Mouse (Mus musculus) ES-E14 (cell line): ENCODE measurements around the gene Cog5. TPM values are rescaled to one million over a fixed set of nuclear protein-coding genes. Genes with fewer than 3 reads are reported as not detected.
A peak's percentile ranks its signal among the peaks of the same experiment; 100 is the strongest.

Experiments used
- DNase-seq: peaks from one replicate; pipeline ENCODE4 v3.0.0-alpha.2; 2013; ENCODE audit warnings: low read depth, low spot score
- H3K27ac ChIP-seq: 2 replicates; pipeline ENCODE4 v1.5.1; 2012; ENCODE audit warnings: low read depth, mild to moderate bottlenecking, low read length, moderate library complexity, mixed read lengths; ENCODE audit not compliant: poor library complexity, insufficient read depth, severe bottlenecking
- H3K36me3 ChIP-seq: 2 replicates; pipeline ENCODE4 v1.6.1; 2012; ENCODE audit warnings: mild to moderate bottlenecking, low read length, moderate library complexity, mixed read lengths; ENCODE audit not compliant: control insufficient read depth, poor library complexity, insufficient read depth, severe bottlenecking
- H3K4me1 ChIP-seq, 2 experiments: fragments of 150-350 bp in 1 of 2; sonication (generic) in 1 of 2; 2 replicates each; pipeline ENCODE4 v1.6.1; 2012; ENCODE audit warnings: low read length in 2 of 2, mild to moderate bottlenecking in 1 of 2, mixed read lengths in 1 of 2; ENCODE audit not compliant: control insufficient read depth in 2 of 2, insufficient read depth in 2 of 2, poor library complexity in 1 of 2
- H3K4me3 ChIP-seq, 2 experiments: fragments of 150-350 bp in 1 of 2; sonication (generic) in 1 of 2; 2 replicates each; pipeline ENCODE4 v1.5.1; 2012; ENCODE audit warnings: low read length in 2 of 2, low read depth in 1 of 2, mild to moderate bottlenecking in 1 of 2, mixed read lengths in 1 of 2; ENCODE audit not compliant: insufficient read depth in 1 of 2, poor library complexity in 1 of 2, severe bottlenecking in 1 of 2
- H3K9ac ChIP-seq: 2 replicates; pipeline ENCODE4 v1.6.1; 2012; ENCODE audit warnings: low read depth, mild to moderate bottlenecking, low read length, mixed read lengths; ENCODE audit not compliant: poor library complexity, insufficient read depth, severe bottlenecking
- H3K9me3 ChIP-seq: fragments of 150-350 bp; sonication (generic); 2 replicates; pipeline ENCODE4 v1.6.1; 2012; ENCODE audit warnings: low read depth, mild to moderate bottlenecking, low read length; ENCODE audit not compliant: control insufficient read depth, insufficient read depth
- CHD2 ChIP-seq: IDR thresholded peaks from 2 replicates; pipeline ENCODE4 v1.6.1; 2014; ENCODE audit warnings: mild to moderate bottlenecking, low read depth, low read length, inconsistent platforms
- HCFC1 ChIP-seq: IDR thresholded peaks from 2 replicates; pipeline ENCODE4 v1.6.1; 2012; ENCODE audit warnings: low read length, inconsistent platforms, borderline replicate concordance; ENCODE audit not compliant: insufficient read depth
- MAFK ChIP-seq: IDR thresholded peaks from 2 replicates; pipeline ENCODE4 v1.6.1; 2014; ENCODE audit warnings: mild to moderate bottlenecking, low read depth, low read length, inconsistent platforms; ENCODE audit not compliant: insufficient read depth
- ZC3H11A ChIP-seq: IDR thresholded peaks from 2 replicates; pipeline ENCODE4 v1.6.1; 2012; ENCODE audit warnings: low read depth, mild to moderate bottlenecking, inconsistent platforms, low read length, borderline replicate concordance
- ZNF384 ChIP-seq: IDR thresholded peaks from 2 replicates; pipeline ENCODE4 v1.6.1; 2012; ENCODE audit warnings: low read depth, low read length, inconsistent platforms
- in situ Hi-C, 2 experiments: fragments of 600-800 bp; cut with MboI; formaldehyde crosslinking; loops; one replicate each; pipeline ENCODE4 v1.15.1; 2025; ENCODE audit warnings: low sequenced_read_pairs in 2 of 2, inconsistent platforms in 1 of 2; ENCODE audit not compliant: unreplicated experiment in 2 of 2
- total RNA-seq: library from RNA; depleted of rRNA; stranded (reverse); fragments of 300-350 nt; gene quantifications from 2 replicates; pipeline ENCODE4 v1.2.3, GENCODE M21; 2012

The Cog5 gene
- total RNA-seq, 1 experiment, result 33.3 TPM

- H3K27ac ChIP-seq, result no peak overlapping the region
- H3K9ac ChIP-seq, result no peak overlapping the region
- no peaks in the 10 kb centered on the region; a peak in 1 of 4 replicates for H3K4me1 ChIP-seq
- peak overlapping the region; percentile 14 to 57; a peak in 3 of 4 replicates for H3K4me3 ChIP-seq
- peak; percentile 31 for DNase-seq
- in situ Hi-C loops, result no loop called here
- no peak for TF ChIP-seq HCFC1
- TF ChIP-seq ZC3H11A, result no peak
- no peak for TF ChIP-seq CHD2
- no peak for TF ChIP-seq ZNF384
- no peak for TF ChIP-seq MAFK
- H3K36me3 ChIP-seq, result no peaks in the 10 kb centered on the region
- H3K9me3 ChIP-seq, result no peaks in the 10 kb centered on the region
Measured at GRCm38 (mm10) chr12:31749846-31750245, 95.2 kb downstream of the Cog5 start.

GRCm38 (mm10) chr12:31754465-31754864, 99.8 kb downstream of the Cog5 start:
- DNase-seq, result no peak
- Histone ChIP-seq H3K27ac (no peak overlapping the region), H3K4me1 (no peaks in the 10 kb centered on the region), H3K36me3 (no peaks in the 10 kb centered on the region), H3K4me3 (no peak overlapping the region), H3K9ac (no peak overlapping the region), H3K9me3 (no peaks in the 10 kb centered on the region)
- in situ Hi-C loops, result no loop called here
- TF ChIP-seq HCFC1, result no peak
- no peak for TF ChIP-seq ZNF384
- no peak for TF ChIP-seq MAFK
- no peak for TF ChIP-seq CHD2
- TF ChIP-seq ZC3H11A, result no peak

GRCm38 (mm10) chr12:31755885-31756755, 101.5 kb downstream of the Cog5 start:
- Histone ChIP-seq H3K27ac (no peak overlapping the region), H3K9ac (no peak overlapping the region), H3K4me1 (no peaks in the 10 kb centered on the region), H3K4me3 (no peak overlapping the region), H3K9me3 (no peaks in the 10 kb centered on the region), H3K36me3 (no peaks in the 10 kb centered on the region)
- no peak for DNase-seq
- in situ Hi-C loops, result no loop called here
- TF ChIP-seq HCFC1, result no peak

GRCm38 (mm10) chr12:31773612-31774011, 118.9 kb downstream of the Cog5 start:
- no peaks in the 10 kb centered on the region for H3K36me3 ChIP-seq
- TF ChIP-seq ZC3H11A (no peak), HCFC1 (no peak), CHD2 (no peak), MAFK (no peak), ZNF384 (no peak)
- no peaks in the 10 kb centered on the region for H3K4me1 ChIP-seq
- no peak overlapping the region for H3K9ac ChIP-seq
- H3K27ac ChIP-seq, result no peak overlapping the region
- in situ Hi-C loops, result no loop called here
- DNase-seq, result no peak
- no peak overlapping the region for H3K4me3 ChIP-seq
- H3K9me3 ChIP-seq, result no peaks in the 10 kb centered on the region

GRCm38 (mm10) chr12:31784291-31784690, 129.6 kb downstream of the Cog5 start:
- no peak for DNase-seq
- in situ Hi-C loops, result no loop called here
- H3K9me3 ChIP-seq, result no peaks in the 10 kb centered on the region
- TF ChIP-seq HCFC1, result no peak
- no peak for TF ChIP-seq ZNF384
- no peak for TF ChIP-seq ZC3H11A
- TF ChIP-seq CHD2, result no peak
- no peak for TF ChIP-seq MAFK
- H3K9ac ChIP-seq, result no peak overlapping the region
- no peaks in the 10 kb centered on the region for H3K36me3 ChIP-seq
- no peak overlapping the region for H3K4me3 ChIP-seq
- no peak overlapping the region for H3K27ac ChIP-seq
- H3K4me1 ChIP-seq, result no peaks in the 10 kb centered on the region
